Mouse (Mus musculus): ENCODE results near the gene Ddx47. TPM values are rescaled to one million over a fixed set of nuclear protein-coding genes. Genes with fewer than 3 reads are reported as not detected.

Gene Ddx47
- polyA plus RNA-seq, 1 experiment from 2014 or later: 76.2 TPM

DNA sequence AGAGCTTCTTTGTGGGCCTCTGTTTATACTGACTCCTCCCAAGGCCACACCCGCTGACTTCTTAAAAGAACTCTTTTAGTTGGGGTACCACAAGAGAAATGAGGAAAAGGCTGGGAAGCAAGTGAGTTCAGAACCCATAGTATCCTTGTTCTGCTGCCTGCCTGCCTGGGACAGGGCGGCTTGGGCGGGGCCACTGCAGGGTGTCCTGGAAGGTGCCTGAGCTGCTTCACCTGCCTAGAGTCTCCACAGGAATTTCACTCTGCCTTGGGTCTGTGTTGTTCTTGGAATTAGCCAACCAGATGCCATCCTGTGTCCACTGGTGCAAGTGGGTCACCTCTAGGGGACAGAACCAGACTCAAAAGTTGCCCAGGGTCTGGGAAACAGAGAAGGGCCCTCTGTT is 42.4 kb downstream of the Ddx47 start:
- H3K4me2 ChIP-seq: no peak overlapping the region
- 85% methylated on average over 3 of the region's 3 CpGs for WGBS
- H3K4me3 ChIP-seq: no peak overlapping the region
- no peak overlapping the region for H3K9ac ChIP-seq
- H3K9me3 ChIP-seq: no peaks in the 10 kb centered on the region
- H3K27me3 ChIP-seq (replicated peaks): no peaks in the 10 kb centered on the region
- no peaks in the 10 kb centered on the region for H3K4me1 ChIP-seq
- no peak overlapping the region for H3K27ac ChIP-seq
- no peak for ATAC-seq (replicated peaks)
- no peaks in the 10 kb centered on the region for H3K36me3 ChIP-seq (replicated peaks)

- H3K9ac ChIP-seq: no peak overlapping the region
- 62% methylated on average over 4 of the region's 4 CpGs for WGBS
- H3K4me1 ChIP-seq: no peaks in the 10 kb centered on the region
- no peak overlapping the region for H3K27ac ChIP-seq
- no peaks in the 10 kb centered on the region for H3K36me3 ChIP-seq (replicated peaks)
- no peak overlapping the region for H3K4me3 ChIP-seq
- no peak for ATAC-seq (replicated peaks)
- no peaks in the 10 kb centered on the region for H3K27me3 ChIP-seq (replicated peaks)
- no peaks in the 10 kb centered on the region for H3K9me3 ChIP-seq
- no peak overlapping the region for H3K4me2 ChIP-seq
Measured at GRCm38 (mm10) chr6:135055882-135056281, 44.5 kb downstream of the Ddx47 start.

- H3K4me3 ChIP-seq: no peak overlapping the region
- WGBS: 93% methylated on average over 4 of the region's 4 CpGs
- no peak for ATAC-seq (replicated peaks)
Measured at GRCm38 (mm10) chr6:135060728-135061127, 49.3 kb downstream of the Ddx47 start.

GRCm38 (mm10) chr6:135064621-135065020 is 53.2 kb downstream of the Ddx47 start:
- no peaks in the 10 kb centered on the region for H3K9me3 ChIP-seq
- H3K4me2 ChIP-seq: no peak overlapping the region
- WGBS: 57% methylated on average over 12 of the region's 12 CpGs
- no peaks in the 10 kb centered on the region for H3K36me3 ChIP-seq (replicated peaks)
- no peak overlapping the region for H3K9ac ChIP-seq
- ATAC-seq (replicated peaks): no peak
- H3K4me3 ChIP-seq: no peak overlapping the region
- peaks cover 11% of the 10 kb centered on the region for H3K4me1 ChIP-seq
- no peak overlapping the region for H3K27ac ChIP-seq
- peaks cover 13% of the 10 kb centered on the region for H3K27me3 ChIP-seq (replicated peaks)

More at GRCm38 (mm10) chr6:135060728-135061127, 49.3 kb downstream of the Ddx47 start:
- Histone ChIP-seq H3K9me3 (no peaks in the 10 kb centered on the region), H3K27me3 (replicated peaks) (peaks cover 2% of the 10 kb centered on the region; the same call in 1 of the 2 replicates), H3K4me2 (no peak overlapping the region), H3K27ac (no peak overlapping the region), H3K4me1 (peaks cover 8% of the 10 kb centered on the region), H3K36me3 (replicated peaks) (no peaks in the 10 kb centered on the region), H3K9ac (no peak overlapping the region)

- H3K4me1 ChIP-seq: peaks cover 11% of the 10 kb centered on the region
- peaks cover 13% of the 10 kb centered on the region for H3K27me3 ChIP-seq (replicated peaks)
- peak within 1 kb of the TSS; percentile 42 for H3K4me3 ChIP-seq
- no peak within 1 kb of the TSS for H3K27ac ChIP-seq
- no peaks in the 10 kb centered on the region for H3K36me3 ChIP-seq (replicated peaks)
- H3K9me3 ChIP-seq: no peaks in the 10 kb centered on the region
- 1% methylated on average over 44 of the region's 44 CpGs for WGBS
- peak within 1 kb of the TSS; percentile 84 for H3K4me2 ChIP-seq
- ATAC-seq (replicated peaks): peak; percentile 42; the same call in 1 of the 2 replicates
- peak within 1 kb of the TSS; percentile 26; the same call in 1 of the 2 replicates for H3K9ac ChIP-seq
Measured at GRCm38 (mm10) chr6:135065236-135065957, 54.0 kb downstream of the Ddx47 start, which contains the start of gene Gprc5a. TSS of gene Gprc5a (plus strand) at chr6:135065651.

DNA sequence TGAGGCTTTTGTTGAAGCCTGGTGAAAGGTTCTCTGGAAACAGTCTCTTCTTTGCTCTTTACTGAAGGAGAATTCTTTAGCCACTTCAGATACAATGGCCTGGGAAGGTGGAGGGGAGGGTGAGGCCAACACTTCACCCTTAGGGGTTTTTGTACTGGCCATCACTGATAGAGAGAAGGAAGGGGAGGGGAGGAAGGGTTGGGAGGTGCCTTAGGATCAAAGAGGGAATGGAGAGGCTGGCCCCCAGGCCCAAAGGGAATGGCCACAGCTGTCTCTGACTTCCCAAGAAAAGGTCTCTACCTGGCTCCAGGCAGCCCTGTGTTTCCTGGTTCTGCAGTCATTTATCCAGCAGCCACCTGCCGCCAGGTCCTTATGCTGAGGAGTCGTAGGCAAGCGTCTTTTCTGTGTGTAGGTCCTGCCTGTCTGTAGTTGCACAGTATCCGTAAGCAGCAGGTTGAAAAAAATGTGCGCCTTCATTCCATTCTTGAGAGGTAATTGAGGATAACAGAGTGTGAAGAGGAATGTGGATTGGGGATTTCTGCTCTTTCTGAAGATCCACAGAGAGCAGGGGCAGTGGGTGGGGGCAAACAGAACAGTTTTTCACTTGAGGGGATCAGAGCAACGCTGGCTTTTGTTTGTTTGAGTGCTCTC is 55.5 kb downstream of the Ddx47 start:
- Histone ChIP-seq H3K9me3 (no peaks in the 10 kb centered on the region), H3K4me3 (no peak overlapping the region), H3K4me1 (peaks cover 11% of the 10 kb centered on the region), H3K36me3 (replicated peaks) (no peaks in the 10 kb centered on the region), H3K9ac (no peak overlapping the region), H3K27me3 (replicated peaks) (peaks cover 13% of the 10 kb centered on the region), H3K27ac (no peak overlapping the region), H3K4me2 (no peak overlapping the region)
- WGBS: 19% methylated on average over 6 of the region's 6 CpGs
- no peak for ATAC-seq (replicated peaks)

DNA sequence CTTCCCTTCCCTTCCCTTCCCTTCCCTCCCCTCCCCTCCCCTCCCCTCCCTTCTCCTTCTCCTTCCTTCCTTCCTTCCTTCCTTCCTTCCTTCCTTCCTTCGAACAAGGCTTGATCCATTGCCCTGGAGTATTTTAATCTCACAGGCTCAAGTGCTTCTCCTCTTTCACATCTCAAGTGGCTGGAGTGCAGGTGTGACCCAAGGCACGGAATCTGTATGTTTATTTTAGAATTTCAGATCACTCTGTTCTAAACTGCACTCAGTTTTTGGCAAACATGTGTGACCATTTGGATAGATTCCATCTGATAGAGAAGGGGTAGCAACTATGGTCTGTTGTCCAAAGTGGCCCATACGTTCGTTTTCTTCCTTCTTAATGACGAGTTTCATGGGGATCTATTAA is 56.8 kb downstream of the Ddx47 start:
- peaks cover 13% of the 10 kb centered on the region for H3K27me3 ChIP-seq (replicated peaks)
- no peak overlapping the region for H3K4me2 ChIP-seq
- H3K9ac ChIP-seq: no peak overlapping the region
- ATAC-seq (replicated peaks): no peak
- 92% methylated on average over 4 of the region's 5 CpGs for whole genome bisulfite sequencing
- no peak overlapping the region for H3K4me3 ChIP-seq
- H3K4me1 ChIP-seq: peaks cover 11% of the 10 kb centered on the region
- H3K36me3 ChIP-seq (replicated peaks): no peaks in the 10 kb centered on the region
- no peak overlapping the region for H3K27ac ChIP-seq
- H3K9me3 ChIP-seq: no peaks in the 10 kb centered on the region

DNA sequence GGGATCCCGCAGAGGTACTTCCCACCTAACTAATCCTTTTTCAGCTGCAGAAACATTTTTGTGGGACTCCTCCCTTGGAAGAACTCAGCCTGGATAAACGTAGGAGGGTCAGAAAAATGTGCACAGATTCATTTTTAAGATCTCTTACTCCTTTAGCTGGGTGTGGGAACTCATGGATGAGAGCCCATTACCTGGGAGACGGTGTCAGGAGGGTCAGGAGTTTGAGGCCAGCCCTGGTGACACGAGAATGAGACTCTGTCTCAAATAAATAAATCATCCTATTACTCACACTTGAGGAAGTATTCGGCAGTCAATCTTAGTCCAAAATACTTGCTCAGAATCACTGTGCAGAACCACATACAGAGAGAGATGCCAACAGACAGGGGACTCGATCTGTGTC is 58.4 kb downstream of the Ddx47 start:
- 80% methylated on average over 6 of the region's 6 CpGs for WGBS
- ATAC-seq (replicated peaks): no peak
- Histone ChIP-seq H3K27ac (no peak overlapping the region), H3K4me1 (peaks cover 11% of the 10 kb centered on the region), H3K9me3 (no peaks in the 10 kb centered on the region), H3K4me3 (no peak overlapping the region), H3K36me3 (replicated peaks) (no peaks in the 10 kb centered on the region), H3K9ac (no peak overlapping the region), H3K4me2 (no peak overlapping the region), H3K27me3 (replicated peaks) (peaks cover 11% of the 10 kb centered on the region)

- no peaks in the 10 kb centered on the region for H3K36me3 ChIP-seq (replicated peaks)
- no peak overlapping the region for H3K27ac ChIP-seq
- H3K4me3 ChIP-seq: no peak overlapping the region
- ATAC-seq (replicated peaks): no peak
- H3K4me2 ChIP-seq: no peak overlapping the region
- H3K9ac ChIP-seq: no peak overlapping the region
- 87% methylated on average over 2 of the region's 2 CpGs for WGBS
- no peaks in the 10 kb centered on the region for H3K9me3 ChIP-seq
- peaks cover 11% of the 10 kb centered on the region for H3K27me3 ChIP-seq (replicated peaks)
- peaks cover 7% of the 10 kb centered on the region for H3K4me1 ChIP-seq
Measured at GRCm38 (mm10) chr6:135070347-135070746, 58.9 kb downstream of the Ddx47 start.

Other genes starting within 250 kb of the Ddx47 start
- gene Dusp16, start 219.0 kb upstream of the Ddx47 start, polyA plus RNA-seq (2015; fragmentation: Nextera tagmentation; extraction: Ambion mirVana): 4.4 and 5.4 TPM in 2 replicates
- 4.6 and 5.6 TPM in 2 replicates for gene Crebl2, start 181.5 kb upstream of the Ddx47 start, polyA plus RNA-seq (2015; fragmentation: Nextera tagmentation; extraction: Ambion mirVana)
- gene Gpr19, start 113.0 kb upstream of the Ddx47 start, polyA plus RNA-seq (2015; fragmentation: Nextera tagmentation; extraction: Ambion mirVana): 40.1 and 44.0 TPM in 2 replicates
- 24.4 and 25.3 TPM in 2 replicates for gene Cdkn1b, start 91.2 kb upstream of the Ddx47 start, polyA plus RNA-seq (2015; fragmentation: Nextera tagmentation; extraction: Ambion mirVana)
- 3.9 and 4.4 TPM in 2 replicates for gene Apold1, start 29.9 kb upstream of the Ddx47 start, polyA plus RNA-seq (2015; fragmentation: Nextera tagmentation; extraction: Ambion mirVana)
- gene Gprc5a, start 54.0 kb downstream of the Ddx47 start, polyA plus RNA-seq (2015; fragmentation: Nextera tagmentation; extraction: Ambion mirVana): 0.40 and 0.65 TPM in 2 replicates
- not detected in 2 replicates for gene Gprc5d, start 106.7 kb downstream of the Ddx47 start, polyA plus RNA-seq (2015; fragmentation: Nextera tagmentation; extraction: Ambion mirVana)
- gene Fam234b, start 186.4 kb downstream of the Ddx47 start, polyA plus RNA-seq (2015; fragmentation: Nextera tagmentation; extraction: Ambion mirVana): 110 and 117 TPM in 2 replicates
- 4.7 and 6.1 TPM in 2 replicates for gene Hebp1, start 186.4 kb downstream of the Ddx47 start, polyA plus RNA-seq (2015; fragmentation: Nextera tagmentation; extraction: Ambion mirVana)
- gene Gsg1, start 242.7 kb downstream of the Ddx47 start, polyA plus RNA-seq (2015; fragmentation: Nextera tagmentation; extraction: Ambion mirVana): 0.19 TPM in 1 of 2 replicates, not detected in the other

All from midbrain, embryonic 15.5 days (tissue).